Mouse (Mus musculus) cortical plate, adult 2 months (tissue): Measurements from ENCODE around the gene Wbp2nl. TPM values are rescaled to one million over a fixed set of nuclear protein-coding genes. Genes with fewer than 3 reads are reported as not detected.

ENCODE experiments used
- H3K27ac ChIP-seq: fragments of 200-500 bp; 2 replicates; pipeline ENCODE4 v1.5.1; 2012; ENCODE audit warnings: low read length, control low read depth, inconsistent platforms; ENCODE audit not compliant: insufficient read depth
- H3K4me1 ChIP-seq: fragments of 200-500 bp; 2 replicates; pipeline ENCODE4 v1.6.1; 2011; ENCODE audit warnings: low read length; ENCODE audit not compliant: control insufficient read depth, insufficient read depth
- H3K4me3 ChIP-seq: fragments of 200-500 bp; 2 replicates; pipeline ENCODE4 v1.5.1; 2011; ENCODE audit warnings: mild to moderate bottlenecking, low read length, control low read depth; ENCODE audit not compliant: insufficient read depth
- CTCF ChIP-seq: fragments of 200-500 bp; IDR thresholded peaks from 2 replicates; pipeline ENCODE4 v1.5.1; 2011; ENCODE audit warnings: mild to moderate bottlenecking, control low read depth, low read length; ENCODE audit not compliant: insufficient read depth; ENCODE audit errors: extremely low read depth
- POLR2A ChIP-seq: fragments of 200-500 bp; IDR thresholded peaks from 2 replicates; pipeline ENCODE4 v1.6.1; 2011; ENCODE audit warnings: mild to moderate bottlenecking, low read length, control low read depth; ENCODE audit not compliant: insufficient read depth; ENCODE audit errors: extremely low read depth
- polyA plus RNA-seq: library from polyadenylated mRNA; depleted of rRNA; stranded (reverse); fragments of >200 nt; gene quantifications from 2 replicates; pipeline ENCODE4 v1.2.3, GENCODE M21; 2012

Gene Wbp2nl
- polyA plus RNA-seq, 1 experiment, result not detected

GRCm38 (mm10) chr15:82271201-82271600 is 27.6 kb upstream of the Wbp2nl start:
- Histone ChIP-seq H3K4me3 (no peak overlapping the region), H3K4me1 (peaks cover 2% of the 10 kb centered on the region; the same call in 1 of the 2 replicates), H3K27ac (no peak overlapping the region)
- TF ChIP-seq CTCF, result peak; percentile 97
- TF ChIP-seq POLR2A, result no peak

GRCm38 (mm10) chr15:82272295-82272694 is 26.5 kb upstream of the Wbp2nl start:
- Histone ChIP-seq H3K4me3 (no peak overlapping the region), H3K4me1 (peaks cover 6% of the 10 kb centered on the region), H3K27ac (no peak overlapping the region)
- TF ChIP-seq POLR2A (no peak), CTCF (no peak)

- Histone ChIP-seq H3K27ac (peak within 1 kb of the TSS; percentile 79), H3K4me1 (peaks cover 7% of the 10 kb centered on the region), H3K4me3 (peak within 1 kb of the TSS; percentile 87)
- TF ChIP-seq POLR2A (no peak), CTCF (no peak)
These were observed 24.2 kb upstream of the Wbp2nl start, which contains the start of gene Sept3 for GRCm38 (mm10) chr15:82274593-82274926. Sept3 (plus strand) TSS chr15:82274893.

GRCm38 (mm10) chr15:82274927-82275901 is 23.5 kb upstream of the Wbp2nl start:
- TF ChIP-seq POLR2A (peak; percentile 74), CTCF (no peak)
- Histone ChIP-seq H3K4me1 (peaks cover 7% of the 10 kb centered on the region), H3K27ac (peak overlapping the region; percentile 79)

GRCm38 (mm10) chr15:82277591-82277990 is 21.2 kb upstream of the Wbp2nl start:
- TF ChIP-seq CTCF (no peak), POLR2A (no peak)
- peaks cover 9% of the 10 kb centered on the region for H3K4me1 ChIP-seq
- H3K27ac ChIP-seq, result 0 out of 2 replicates have a peak overlapping the region, but pooled peaks have one; percentile 9
- H3K4me3 ChIP-seq, result no peak overlapping the region; the same call in 1 of the 2 replicates

More at GRCm38 (mm10) chr15:82274927-82275901, 23.5 kb upstream of the Wbp2nl start:
- H3K4me3 ChIP-seq, result peak overlapping the region; percentile 87

GRCm38 (mm10) chr15:82280638-82281037 is 18.1 kb upstream of the Wbp2nl start:
- Histone ChIP-seq H3K27ac (no peak overlapping the region), H3K4me3 (no peak overlapping the region), H3K4me1 (peaks cover 9% of the 10 kb centered on the region)
- TF ChIP-seq POLR2A (no peak), CTCF (no peak)

- no peak overlapping the region for H3K27ac ChIP-seq
- no peaks in the 10 kb centered on the region for H3K4me1 ChIP-seq
- TF ChIP-seq POLR2A (no peak), CTCF (no peak)
- no peak overlapping the region for H3K4me3 ChIP-seq
These were observed 12.6 kb upstream of the Wbp2nl start for GRCm38 (mm10) chr15:82286157-82286556.

GRCm38 (mm10) chr15:82290252-82290651 is 8.5 kb upstream of the Wbp2nl start:
- no peak overlapping the region for H3K4me3 ChIP-seq
- TF ChIP-seq CTCF, result no peak
- no peak for TF ChIP-seq POLR2A
- peaks cover 4% of the 10 kb centered on the region; the same call in 1 of the 2 replicates for H3K4me1 ChIP-seq
- H3K27ac ChIP-seq, result no peak overlapping the region

GRCm38 (mm10) chr15:82292851-82293250 is 5.9 kb upstream of the Wbp2nl start:
- H3K4me1 ChIP-seq, result peaks cover 4% of the 10 kb centered on the region; the same call in 1 of the 2 replicates
- TF ChIP-seq POLR2A (no peak), CTCF (no peak)
- H3K4me3 ChIP-seq, result no peak overlapping the region
- no peak overlapping the region for H3K27ac ChIP-seq
